ENCODE assay signal across 13 mouse cellular contexts in the genomic region with DNA sequence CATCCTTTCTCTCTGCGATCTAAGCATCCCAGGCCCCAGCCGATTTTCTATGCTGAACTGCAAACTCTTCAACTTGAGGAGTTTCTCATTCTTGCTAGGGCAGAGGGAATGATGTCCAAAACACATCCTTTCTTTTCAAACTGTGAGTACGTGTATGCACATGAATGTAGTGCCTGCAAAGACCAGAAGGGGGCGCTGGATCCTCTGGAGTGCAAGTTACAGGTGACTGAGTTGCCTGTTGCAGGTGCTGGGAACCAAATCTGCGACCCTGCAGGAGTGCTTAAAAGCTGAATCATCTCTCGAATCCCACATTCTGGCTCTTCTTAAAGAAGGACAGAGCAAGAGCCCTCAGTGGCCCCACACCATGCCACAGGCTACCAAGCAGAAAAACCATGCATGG. TPM values are rescaled to one million over a fixed set of nuclear protein-coding genes. Genes with fewer than 3 reads are reported as not detected.
DNase-seq lines count a peak whose midpoint lies in the region; ATAC-seq and TF ChIP-seq lines count a peak whose summit lies in the region.
"Had no signal": no experiment of that assay in that cellular context is flagged by ENCODE, and none has a peak within 500 bp of the region (broad histone marks: within the 10 kb centered on the region; RNA-seq: fewer than 3 reads in every experiment).

No protein-coding gene starts in this region.

- H3K4me2 ChIP-seq in intestine, postnatal 0 days (replicated peaks; ENCODE audit: low read depth), result no peak overlapping the region
- no peak overlapping the region for H3K4me2 ChIP-seq in intestine, embryonic 15.5 days (replicated peaks)
- H3K4me2 ChIP-seq: liver, embryonic 15.5 days had no signal

- H3K9ac ChIP-seq in intestine, postnatal 0 days (ENCODE audit: low read depth, low read length), result no peak overlapping the region
- H3K9ac ChIP-seq in intestine, embryonic 15.5 days, result no peak overlapping the region
- H3K9ac ChIP-seq: liver, embryonic 15.5 days had no signal

- WGBS in intestine, postnatal 0 days, result 77% methylated on average over 6 of the region's 6 CpGs
- WGBS in intestine, embryonic 15.5 days, result 75% methylated on average over 6 of the region's 6 CpGs
- WGBS in thymus, adult 2 months, result 93% methylated on average over 6 of the region's 6 CpGs
- 83% methylated on average over 6 of the region's 6 CpGs for WGBS in bone marrow, adult 2 months

- H3K4me3 ChIP-seq in intestine, postnatal 0 days (ENCODE audit: low read depth, low read length), result no peak overlapping the region
- no peak overlapping the region for H3K4me3 ChIP-seq in intestine, embryonic 15.5 days (replicated peaks)
- H3K4me3 ChIP-seq in thymus, adult 2 months (ENCODE audit: control insufficient read depth, insufficient read depth, low read length), result no peak overlapping the region
- H3K4me3 ChIP-seq in bone marrow, adult 2 months (replicated peaks; ENCODE audit: control insufficient read depth, low read depth, low read length), result no peak overlapping the region
- H3K4me3 ChIP-seq: liver, embryonic 15.5 days had no signal

- 0 out of 2 replicates have a peak, but pooled peaks cover 7% of the 10 kb centered on the region for H3K4me1 ChIP-seq in intestine, postnatal 0 days (replicated peaks; ENCODE audit: control insufficient read depth, insufficient read depth, low read length)
- H3K4me1 ChIP-seq in intestine, embryonic 15.5 days (replicated peaks), result peaks cover 25% of the 10 kb centered on the region
- H3K4me1 ChIP-seq in thymus, adult 2 months (replicated peaks; ENCODE audit: control insufficient read depth, insufficient read depth, low read length), result peaks cover 10% of the 10 kb centered on the region
- no peaks in the 10 kb centered on the region; the same call in 1 of the 2 replicates for H3K4me1 ChIP-seq in bone marrow, adult 2 months (ENCODE audit: control insufficient read depth, insufficient read depth, low read length)

- H3K27ac ChIP-seq in intestine, postnatal 0 days (ENCODE audit: low read depth, low read length), result no peak overlapping the region
- H3K27ac ChIP-seq in intestine, embryonic 15.5 days, result no peak overlapping the region
- H3K27ac ChIP-seq in thymus, adult 2 months (ENCODE audit: control insufficient read depth, insufficient read depth, low read length), result no peak overlapping the region
- H3K27ac ChIP-seq in bone marrow, adult 2 months (ENCODE audit: control insufficient read depth, insufficient read depth, low read depth, low read length, poor library complexity), result no peak overlapping the region
- H3K27ac ChIP-seq: liver, embryonic 15.5 days had no signal

- H3K36me3 ChIP-seq in intestine, postnatal 0 days (ENCODE audit: control insufficient read depth, insufficient read depth), result peaks cover 6% of the 10 kb centered on the region; the same call in 1 of the 2 replicates
- no peaks in the 10 kb centered on the region for H3K36me3 ChIP-seq in intestine, embryonic 15.5 days
- H3K36me3 ChIP-seq in thymus, adult 2 months (ENCODE audit: control insufficient read depth, insufficient read depth, low read length), result no peaks in the 10 kb centered on the region
- H3K36me3 ChIP-seq: liver, embryonic 15.5 days had no signal

- H3K27me3 ChIP-seq in intestine, postnatal 0 days (replicated peaks; ENCODE audit: control insufficient read depth, insufficient read depth, low read length), result no peaks in the 10 kb centered on the region
- H3K27me3 ChIP-seq in intestine, embryonic 15.5 days (replicated peaks), result no peaks in the 10 kb centered on the region
- H3K27me3 ChIP-seq in thymus, adult 2 months (ENCODE audit: control insufficient read depth, insufficient read depth, low read length), result no peaks in the 10 kb centered on the region

- no peak for ATAC-seq in intestine, postnatal 0 days
- ATAC-seq in intestine, embryonic 15.5 days, result no peak
- no peak for ATAC-seq in monocyte, adult 5-6 weeks (replicated peaks; ENCODE audit: insufficient number of reproducible peaks, low FRiP score, low TSS enrichment, poor library complexity, severe bottlenecking)
- ATAC-seq: hindbrain, embryonic 16.5 days had no signal

- no peak for TF ChIP-seq POLR2A in thymus, adult 2 months (IDR thresholded peaks at IDR 0.05; ENCODE audit: control insufficient read depth, extremely low read depth, insufficient read depth, low read length, poor library complexity)
- no peak for TF ChIP-seq POLR2A in bone marrow, adult 2 months (IDR thresholded peaks at IDR 0.05; ENCODE audit: borderline replicate concordance, control insufficient read depth, low read depth, low read length)

- peak; percentile 48 for DNase-seq in thymus, postnatal 4 days
- no peak for DNase-seq in thymus, adult 2 months
- no peak for DNase-seq in spleen, postnatal 14 days (ENCODE audit: low spot score in 2 of 2)
- DNase-seq: adrenal gland, adult 8-10 months; cerebellum, adult 11-12 months; embryo, embryonic 11 days; kidney, postnatal 36 days had no signal

- TF ChIP-seq CTCF in intestine, postnatal 0 days (IDR thresholded peaks at IDR 0.05; ENCODE audit: low read depth), result peak; percentile 56
- no peak for TF ChIP-seq CTCF in thymus, adult 2 months (IDR thresholded peaks at IDR 0.05; ENCODE audit: borderline replicate concordance, control insufficient read depth, extremely low read depth, insufficient read depth, low read length, poor library complexity)
- TF ChIP-seq CTCF in bone marrow, adult 2 months (IDR thresholded peaks at IDR 0.05; ENCODE audit: control insufficient read depth, insufficient read depth, low read length), result 0 out of 2 replicates have a peak, but pooled peaks have one; percentile 12

- no peaks in the 10 kb centered on the region for H3K9me3 ChIP-seq in intestine, postnatal 0 days (ENCODE audit: control insufficient read depth)
- H3K9me3 ChIP-seq in intestine, embryonic 15.5 days, result no peaks in the 10 kb centered on the region
- H3K9me3 ChIP-seq: liver, embryonic 15.5 days had no signal

RNA-seq across cellular contexts. Expression of a gene that starts 13.0 kb away (rescaled TPM):
- polyA plus RNA-seq in intestine, postnatal 0 days (2015; fragmentation: Nextera tagmentation; extraction: Ambion mirVana), result 27.3 and 27.4 TPM in 2 replicates
- polyA plus RNA-seq in intestine, embryonic 15.5 days (2015; fragmentation: Nextera tagmentation; extraction: Ambion mirVana), result 37.6 and 39.9 TPM in 2 replicates
- 48.0 and 55.4 TPM in 2 replicates for polyA plus RNA-seq in thymus, adult 2 months (2012; rRNA removed)
- 5.3 and 5.6 TPM in 2 replicates for polyA plus RNA-seq in bone marrow, adult 2 months (2011; ENCODE audit: insufficient read depth, insufficient read length, low replicate concordance, missing spikeins)
- 20.4 to 33.2 TPM (median 21.8 TPM) in 3 replicates for total RNA-seq in monocyte, adult 5-6 weeks (2017)
